Mouse (Mus musculus) kidney, postnatal 36 days (tissue): Measurements from ENCODE around the gene Iqgap2.

Source experiments
- DNase-seq, 2 experiments: peaks; one replicate each; pipeline ENCODE4 v3.0.0; 2021 to 2022; ENCODE audit warnings: mixed read lengths in 2 of 2

The Iqgap2 gene

GRCm38 (mm10) chr13:95891491-95891925 is at the start of gene Iqgap2:
Gene Iqgap2 (minus strand): TSS chr13:95891922.
- no peak for DNase-seq

GRCm38 (mm10) chr13:95940811-95941210 is 49.1 kb upstream of the Iqgap2 start:
- no peak for DNase-seq

GRCm38 (mm10) chr13:95924201-95924621 is 32.5 kb upstream of the Iqgap2 start:
- DNase-seq = no peak

GRCm38 (mm10) chr13:95922626-95923025 is 30.9 kb upstream of the Iqgap2 start:
- DNase-seq = peak in 1 of 2 experiments; percentile 13

GRCm38 (mm10) chr13:95918624-95919284 is 27.0 kb upstream of the Iqgap2 start:
- no peak for DNase-seq

GRCm38 (mm10) chr13:95913046-95913406 is 21.3 kb upstream of the Iqgap2 start:
- DNase-seq = no peak

GRCm38 (mm10) chr13:95912157-95913045 is 20.7 kb upstream of the Iqgap2 start:
- DNase-seq = no peak

- peak; percentile 29 to 34 for DNase-seq
Measured at GRCm38 (mm10) chr13:95910270-95910669, 18.5 kb upstream of the Iqgap2 start.

- no peak for DNase-seq
Measured at GRCm38 (mm10) chr13:95909244-95909643, 17.5 kb upstream of the Iqgap2 start.

GRCm38 (mm10) chr13:95902696-95903095 is 11.0 kb upstream of the Iqgap2 start:
- DNase-seq = no peak

GRCm38 (mm10) chr13:95899885-95900650 is 8.3 kb upstream of the Iqgap2 start:
- no peak for DNase-seq

- no peak for DNase-seq
Measured at GRCm38 (mm10) chr13:95896501-95896900, 4.8 kb upstream of the Iqgap2 start.

GRCm38 (mm10) chr13:95893166-95893565 is 1.4 kb upstream of the Iqgap2 start:
- no peak for DNase-seq

GRCm38 (mm10) chr13:95892611-95893145 is 956 bp upstream of the Iqgap2 start:
- peak; percentile 50 to 69 for DNase-seq

- peak; percentile 66 to 85 for DNase-seq
Measured at GRCm38 (mm10) chr13:95891926-95892610, 346 bp upstream of the Iqgap2 start.

GRCm38 (mm10) chr13:95890851-95891471 is 761 bp downstream of the Iqgap2 start:
- DNase-seq = peak; percentile 78 to 82

GRCm38 (mm10) chr13:95889981-95890545 is 1.7 kb downstream of the Iqgap2 start:
- DNase-seq = peak in 1 of 2 experiments; percentile 16

GRCm38 (mm10) chr13:95889366-95889765 is 2.4 kb downstream of the Iqgap2 start:
- DNase-seq = no peak

GRCm38 (mm10) chr13:95888621-95889020 is 3.1 kb downstream of the Iqgap2 start:
- no peak for DNase-seq

GRCm38 (mm10) chr13:95888170-95888569 is 3.6 kb downstream of the Iqgap2 start:
- DNase-seq = no peak

GRCm38 (mm10) chr13:95887375-95887774 is 4.3 kb downstream of the Iqgap2 start:
- DNase-seq = peak; percentile 51 to 73
